Mouse (Mus musculus): ENCODE measurements at regions not wholly inside any gene's neighbourhood (a gene's known extent, or its start where the extent isn't known, plus 50 kb on each side); places are given as distances from the start of the nearest gene placed in this dataset.
"Not testable (repeated sequence)": the region's sequence is repeated elsewhere in the genome, so short reads cannot be mapped to it uniquely, and the experiment has no call there.

DNA sequence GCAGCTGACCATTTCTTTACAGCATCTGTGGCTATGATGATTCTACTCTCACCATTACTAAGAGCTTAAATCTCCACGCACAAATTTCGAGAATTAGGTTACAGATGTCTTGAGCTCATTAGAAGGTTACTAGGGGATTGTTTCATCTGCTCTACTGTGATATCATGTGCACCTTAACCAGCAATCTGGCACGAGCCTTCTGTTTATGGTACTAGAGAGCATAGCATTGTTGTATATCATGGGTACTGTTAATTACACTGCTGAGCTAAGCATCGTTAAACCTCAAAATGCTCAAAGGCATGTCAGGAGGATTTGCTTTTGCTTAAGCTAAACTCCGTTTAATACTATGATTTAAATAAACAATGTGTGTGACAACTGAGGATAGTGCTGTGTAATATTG lies 1255.9 kb upstream of the Pcdh10 start:
- H3K27me3 ChIP-seq (replicated peaks) = no peaks in the 10 kb centered on the region
- 77% methylated on average over 5 of the region's 5 CpGs for WGBS
- H3K4me1 ChIP-seq = no peaks in the 10 kb centered on the region
- H3K4me3 ChIP-seq = no peak overlapping the region
- H3K36me3 ChIP-seq = no peaks in the 10 kb centered on the region
- no peak overlapping the region for H3K27ac ChIP-seq
- peak; percentile 66; the same call in 1 of the 2 replicates for ATAC-seq (ENCODE audit: low FRiP score, low read depth)
- no peaks in the 10 kb centered on the region for H3K9me3 ChIP-seq
- H3K9ac ChIP-seq = no peak overlapping the region
- H3K4me2 ChIP-seq (replicated peaks) = no peak overlapping the region

- ATAC-seq (ENCODE audit: low FRiP score, low read depth) = peak; percentile 53; the same call in 1 of the 2 replicates
- 74% methylated on average over 1 of the region's 1 CpGs for WGBS
Measured at GRCm38 (mm10) chr3:44130657-44131056, 1247.5 kb upstream of the Pcdh10 start.

GRCm38 (mm10) chr3:44154526-44154925 lies 1223.7 kb upstream of the Pcdh10 start:
- no peak overlapping the region for H3K4me2 ChIP-seq (replicated peaks)
- H3K9ac ChIP-seq = no peak overlapping the region
- no peak overlapping the region for H3K4me3 ChIP-seq
- H3K36me3 ChIP-seq = no peaks in the 10 kb centered on the region
- no peaks in the 10 kb centered on the region for H3K27me3 ChIP-seq (replicated peaks)
- H3K4me1 ChIP-seq = no peaks in the 10 kb centered on the region
- no peaks in the 10 kb centered on the region for H3K9me3 ChIP-seq
- 61% methylated on average over 1 of the region's 1 CpGs for WGBS
- H3K27ac ChIP-seq = no peak overlapping the region
- no peak for ATAC-seq (ENCODE audit: low FRiP score, low read depth)

More at GRCm38 (mm10) chr3:44130657-44131056, 1247.5 kb upstream of the Pcdh10 start:
- Histone ChIP-seq H3K9ac (no peak overlapping the region), H3K27me3 (replicated peaks) (no peaks in the 10 kb centered on the region), H3K4me1 (no peaks in the 10 kb centered on the region), H3K4me2 (replicated peaks) (no peak overlapping the region), H3K36me3 (no peaks in the 10 kb centered on the region), H3K4me3 (no peak overlapping the region), H3K27ac (no peak overlapping the region), H3K9me3 (no peaks in the 10 kb centered on the region)

DNA sequence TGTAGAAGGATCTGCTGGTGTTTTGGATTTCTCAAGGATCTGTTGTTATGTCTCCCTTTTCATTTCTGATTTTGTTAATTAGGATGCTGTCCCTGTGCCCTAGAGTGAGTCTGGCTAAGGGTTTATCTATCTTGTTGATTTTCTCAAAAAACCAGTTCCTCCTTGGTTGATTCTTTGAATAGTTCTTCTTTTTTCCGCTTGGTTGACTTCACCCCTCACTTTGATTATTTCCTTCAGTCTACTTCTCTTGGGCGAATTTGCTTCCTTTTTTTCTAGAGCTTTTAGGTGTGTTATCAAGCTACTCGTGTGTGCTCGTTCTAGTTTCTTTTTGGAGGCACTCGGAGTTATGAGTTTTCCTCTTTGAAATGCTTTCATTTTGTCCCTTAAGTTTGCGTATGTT lies 1178.3 kb upstream of the Pcdh10 start:
- H3K4me3 ChIP-seq; H3K9me3 ChIP-seq; H3K9ac ChIP-seq; H3K36me3 ChIP-seq; H3K4me1 ChIP-seq; H3K27me3 ChIP-seq (replicated peaks); H3K4me2 ChIP-seq (replicated peaks); ATAC-seq (ENCODE audit: low FRiP score, low read depth); H3K27ac ChIP-seq: not testable (repeated sequence)
- WGBS = 88% methylated on average over 6 of the region's 6 CpGs

- not testable (repeated sequence) for H3K27ac ChIP-seq; H3K4me3 ChIP-seq; H3K4me1 ChIP-seq; ATAC-seq (ENCODE audit: low FRiP score, low read depth); H3K9ac ChIP-seq; H3K27me3 ChIP-seq (replicated peaks); H3K9me3 ChIP-seq; H3K36me3 ChIP-seq; H3K4me2 ChIP-seq (replicated peaks)
- WGBS = 96% methylated on average over 8 of the region's 8 CpGs
Measured at GRCm38 (mm10) chr3:44237532-44237931, 1140.7 kb upstream of the Pcdh10 start.

Measured in neural tube, embryonic 12.5 days (tissue).